Mouse (Mus musculus): ENCODE data around the gene Atp6v1g1. TPM values are rescaled to one million over a fixed set of nuclear protein-coding genes. Genes with fewer than 3 reads are reported as not detected.

Atp6v1g1 gene
- total RNA-seq, 1 experiment from 2014 or later, result 128 TPM

DNA sequence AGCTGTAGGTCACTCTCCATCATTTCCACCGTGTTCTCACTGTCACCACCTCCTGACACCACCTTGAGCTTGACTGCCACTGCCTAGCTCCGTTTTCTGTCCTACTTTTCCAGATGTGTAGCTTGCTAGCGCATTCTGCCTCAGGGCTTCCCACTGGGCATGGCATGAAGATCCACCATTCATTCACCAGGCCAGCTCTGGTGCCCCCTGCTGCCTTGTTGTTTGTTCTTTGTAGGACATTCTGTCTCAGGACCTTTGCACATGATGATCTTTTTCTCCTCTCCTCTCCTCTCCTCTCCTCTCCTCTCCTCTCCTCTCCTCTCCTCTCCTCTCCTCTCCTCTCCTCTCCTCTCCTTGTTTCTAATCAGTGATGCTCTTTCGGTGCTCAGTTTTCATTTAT is 18.2 kb downstream of the Atp6v1g1 start:
- no peak for ATAC-seq (replicated peaks; ENCODE audit: insufficient number of reproducible peaks, low FRiP score, low TSS enrichment, poor library complexity, severe bottlenecking)

DNA sequence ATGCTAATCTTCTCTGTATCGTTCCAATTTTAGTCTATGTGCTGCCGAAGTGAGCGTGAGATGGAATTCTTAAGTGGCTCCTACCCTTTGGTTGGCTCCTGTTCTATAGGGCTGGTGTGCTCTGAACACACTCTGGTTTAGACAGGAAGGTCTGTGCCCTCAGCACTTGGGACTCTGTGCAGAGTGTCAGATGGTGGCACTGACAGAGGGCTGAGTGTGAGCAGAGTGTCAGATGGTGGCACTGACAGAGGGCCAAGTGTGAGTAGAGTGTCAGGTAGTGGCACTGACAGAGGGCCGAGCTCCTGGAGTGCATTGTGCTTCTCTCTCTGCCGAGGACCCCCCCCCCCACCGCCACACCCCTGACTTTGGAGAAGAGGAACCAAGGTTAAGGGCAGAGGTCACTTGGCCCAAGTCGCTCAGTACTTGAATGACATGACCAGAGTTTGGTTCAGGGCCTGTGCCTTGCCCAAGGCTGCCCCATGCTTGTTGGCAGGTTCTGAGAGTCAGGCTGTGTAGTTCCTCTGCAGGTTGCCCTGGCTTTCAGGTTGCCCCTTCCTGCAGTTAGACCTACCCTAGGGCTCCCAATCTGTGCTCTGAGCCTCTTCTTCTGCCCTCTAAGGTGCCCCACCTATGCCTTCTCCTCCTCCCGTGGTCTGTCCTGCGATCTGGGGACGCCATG is 23.3 kb downstream of the Atp6v1g1 start:
- ATAC-seq (replicated peaks; ENCODE audit: insufficient number of reproducible peaks, low FRiP score, low TSS enrichment, poor library complexity, severe bottlenecking), result no peak

DNA sequence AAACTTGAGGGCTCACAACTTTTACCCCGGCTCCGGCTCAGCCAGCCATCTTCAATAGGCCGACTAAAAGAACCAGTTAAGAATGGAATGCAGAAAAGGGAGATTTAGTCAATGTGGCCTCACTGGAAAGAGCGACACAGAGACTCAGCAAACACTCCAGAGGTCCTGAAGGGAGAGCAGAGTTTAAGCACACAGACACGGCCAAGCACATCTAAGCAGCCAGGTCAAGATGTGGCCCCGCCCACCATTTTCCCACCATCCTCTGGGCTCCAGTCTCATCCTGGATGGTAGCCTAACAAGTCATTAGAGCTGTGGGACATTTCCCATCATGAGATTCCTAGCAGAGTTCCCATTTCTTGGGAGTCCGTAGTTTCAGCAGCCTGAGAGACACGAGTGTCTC is 24.8 kb downstream of the Atp6v1g1 start:
- no peak for ATAC-seq (replicated peaks; ENCODE audit: insufficient number of reproducible peaks, low FRiP score, low TSS enrichment, poor library complexity, severe bottlenecking)

DNA sequence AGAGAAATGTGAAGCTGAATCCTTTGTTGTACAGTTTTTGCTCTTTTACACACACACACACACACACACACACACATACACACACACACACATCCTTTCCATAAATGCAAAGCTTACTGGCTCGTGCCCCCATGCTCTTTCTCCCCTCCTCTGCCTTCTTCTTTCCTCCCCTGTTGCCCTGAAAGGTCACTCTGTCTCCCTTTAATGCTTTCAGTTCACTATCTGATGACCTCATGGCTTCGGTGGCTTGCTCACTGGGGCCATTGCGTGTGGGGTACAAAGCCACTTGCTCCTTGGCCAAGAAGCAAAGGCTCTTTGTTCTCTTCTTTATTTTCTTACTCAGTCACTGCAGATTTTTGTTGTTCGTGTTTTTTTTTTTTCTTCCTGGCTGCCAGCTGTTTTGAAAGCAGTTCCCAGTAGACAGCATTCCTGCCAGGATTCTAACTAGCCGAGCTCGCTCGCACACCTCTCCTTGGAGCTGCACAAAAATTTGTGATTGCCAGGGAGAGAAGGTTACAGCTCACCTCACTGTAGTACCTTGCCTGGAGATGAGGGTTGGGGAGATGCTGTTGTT is 25.7 kb downstream of the Atp6v1g1 start:
- no peak for ATAC-seq (replicated peaks; ENCODE audit: insufficient number of reproducible peaks, low FRiP score, low TSS enrichment, poor library complexity, severe bottlenecking)

DNA sequence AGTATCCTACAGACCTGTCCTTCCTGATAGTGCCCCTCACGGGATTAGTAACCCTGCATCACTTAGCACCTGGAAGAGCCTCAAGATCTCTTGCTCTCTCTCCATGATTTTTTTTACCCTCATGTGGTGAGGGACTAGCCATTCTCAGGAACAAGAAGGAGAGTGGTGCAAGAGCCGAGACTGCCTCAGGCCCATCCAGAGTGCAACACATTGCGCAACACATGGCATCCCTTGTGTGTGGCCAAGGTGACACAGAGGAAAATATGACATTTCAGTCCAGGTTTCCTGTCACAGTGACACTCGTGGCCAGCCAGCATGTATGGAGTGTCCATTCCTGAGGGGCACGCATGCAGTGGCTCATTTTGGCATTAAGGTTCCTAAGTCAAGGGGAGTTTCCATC is 28.0 kb downstream of the Atp6v1g1 start:
- no peak for ATAC-seq (replicated peaks; ENCODE audit: insufficient number of reproducible peaks, low FRiP score, low TSS enrichment, poor library complexity, severe bottlenecking)

DNA sequence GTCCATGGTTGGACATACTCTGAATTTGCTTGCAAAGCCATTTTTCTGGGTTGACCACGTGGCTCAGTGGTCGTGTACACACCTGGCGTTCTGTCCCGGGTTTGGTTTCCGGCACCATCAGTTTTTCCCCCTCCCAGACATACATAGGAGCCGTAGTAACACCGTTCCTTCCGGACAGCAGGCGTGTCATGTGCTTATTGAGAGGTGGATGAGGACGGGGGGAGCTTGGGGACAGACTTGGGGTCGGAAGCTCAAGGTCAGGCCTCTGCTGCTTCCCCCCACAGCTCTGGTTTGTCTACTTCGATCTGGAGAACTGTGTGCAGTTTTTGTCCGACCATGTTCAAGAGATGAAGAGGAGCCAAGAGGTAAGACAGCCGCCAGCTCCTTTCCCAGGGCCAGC is 35.1 kb downstream of the Atp6v1g1 start:
- ATAC-seq (replicated peaks; ENCODE audit: insufficient number of reproducible peaks, low FRiP score, low TSS enrichment, poor library complexity, severe bottlenecking), result no peak

DNA sequence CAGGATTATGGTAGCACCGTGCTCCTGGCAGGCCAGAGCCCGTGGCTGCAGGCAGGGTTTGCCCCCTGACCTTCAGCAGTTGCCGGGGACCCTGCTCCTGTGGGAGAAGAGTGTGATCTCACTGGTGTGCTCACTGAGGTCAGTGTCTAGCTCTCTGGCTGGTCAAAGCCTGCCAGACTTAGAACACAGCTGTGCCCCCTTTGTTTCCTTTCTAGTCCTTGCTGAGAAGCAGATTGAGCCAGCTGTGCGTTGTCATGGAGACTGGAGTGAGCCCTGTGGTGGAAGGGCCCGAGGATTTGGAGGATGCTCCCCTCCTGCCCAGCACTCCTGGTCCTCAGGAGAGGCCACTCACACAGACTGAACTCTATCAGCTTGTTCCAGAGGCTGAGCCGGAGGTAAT is 35.5 kb downstream of the Atp6v1g1 start:
- ATAC-seq (replicated peaks; ENCODE audit: insufficient number of reproducible peaks, low FRiP score, low TSS enrichment, poor library complexity, severe bottlenecking), result no peak

DNA sequence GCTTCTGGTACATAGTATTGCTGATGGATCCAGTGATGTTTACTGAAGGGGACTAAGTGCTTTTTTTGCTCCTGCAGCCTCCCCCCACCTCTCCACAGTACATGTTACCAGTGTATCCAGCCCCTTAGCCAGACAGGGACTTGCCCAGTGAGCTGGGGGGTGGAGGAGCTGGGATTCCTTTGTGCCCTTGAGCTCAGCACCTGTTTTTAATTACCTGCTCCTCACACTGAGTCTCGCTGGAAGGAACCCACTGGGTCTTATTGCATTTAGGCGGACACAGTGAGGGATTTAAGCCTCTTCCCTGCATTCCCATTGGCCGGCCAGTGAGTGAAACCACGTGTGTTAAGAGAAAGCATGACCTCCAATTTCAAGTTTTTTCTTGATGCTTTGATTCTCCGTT is 38.0 kb downstream of the Atp6v1g1 start:
- ATAC-seq (replicated peaks; ENCODE audit: insufficient number of reproducible peaks, low FRiP score, low TSS enrichment, poor library complexity, severe bottlenecking), result no peak

DNA sequence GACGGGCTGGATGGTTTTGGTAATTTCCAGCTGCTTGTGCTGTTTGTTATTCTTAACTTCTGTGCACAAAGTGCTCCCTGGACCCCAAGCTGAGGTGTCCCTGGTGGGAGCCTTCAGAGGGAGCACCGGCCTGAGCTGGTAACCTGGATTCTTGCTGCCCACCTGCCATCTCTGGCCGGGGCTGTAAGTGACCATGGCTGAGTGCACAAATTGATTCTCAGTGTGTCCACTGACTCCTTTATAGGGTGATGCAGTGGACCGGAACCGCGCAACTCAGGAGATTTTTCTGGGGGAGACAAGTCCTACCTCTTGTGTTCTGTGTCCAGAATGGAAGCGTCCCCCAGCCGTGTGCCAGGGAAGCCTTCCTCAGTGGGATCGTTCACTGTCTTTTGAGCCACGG is 40.6 kb downstream of the Atp6v1g1 start:
- no peak for ATAC-seq (replicated peaks; ENCODE audit: insufficient number of reproducible peaks, low FRiP score, low TSS enrichment, poor library complexity, severe bottlenecking)

DNA sequence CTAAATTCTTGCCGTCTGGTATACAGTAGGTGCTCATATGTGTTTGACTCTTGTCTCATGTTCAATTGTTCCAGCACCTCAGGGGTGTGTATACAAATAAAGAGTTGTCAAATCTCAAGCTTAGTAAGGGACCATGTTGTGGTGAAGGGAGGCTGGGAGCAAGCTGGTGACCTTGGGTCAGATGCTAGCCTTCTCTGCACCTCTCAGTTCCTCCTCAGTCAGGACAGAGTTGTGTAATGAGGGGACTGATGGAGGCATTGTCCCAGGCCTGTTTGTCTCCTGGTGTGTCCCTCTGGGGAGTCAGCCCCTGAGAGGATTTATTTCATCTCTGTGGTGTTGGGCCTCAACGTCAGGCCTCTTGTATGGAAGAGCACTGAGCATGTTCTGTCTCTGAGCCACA is 41.7 kb downstream of the Atp6v1g1 start:
- ATAC-seq (replicated peaks; ENCODE audit: insufficient number of reproducible peaks, low FRiP score, low TSS enrichment, poor library complexity, severe bottlenecking), result no peak

DNA sequence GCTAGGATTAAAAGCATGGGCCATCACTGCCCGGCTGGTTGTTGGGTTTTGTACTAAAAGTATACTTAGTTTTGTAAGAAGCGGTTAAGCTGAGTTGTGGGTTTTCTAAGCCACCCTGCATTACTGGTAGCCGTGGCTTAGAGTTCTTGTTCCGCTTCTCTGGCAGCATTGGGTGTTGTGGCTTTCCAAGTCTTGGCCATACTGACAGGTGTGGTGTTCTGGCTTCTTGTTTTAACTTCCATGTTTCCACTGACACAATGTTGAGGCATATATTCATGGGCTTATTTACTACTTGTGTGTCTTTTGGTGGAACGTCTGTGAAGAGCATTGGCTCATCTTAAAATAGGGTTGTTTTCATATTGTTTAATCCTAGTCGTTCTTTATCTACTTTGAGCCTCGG is 45.4 kb downstream of the Atp6v1g1 start:
- peak; percentile 72 for ATAC-seq (replicated peaks; ENCODE audit: insufficient number of reproducible peaks, low FRiP score, low TSS enrichment, poor library complexity, severe bottlenecking)

DNA sequence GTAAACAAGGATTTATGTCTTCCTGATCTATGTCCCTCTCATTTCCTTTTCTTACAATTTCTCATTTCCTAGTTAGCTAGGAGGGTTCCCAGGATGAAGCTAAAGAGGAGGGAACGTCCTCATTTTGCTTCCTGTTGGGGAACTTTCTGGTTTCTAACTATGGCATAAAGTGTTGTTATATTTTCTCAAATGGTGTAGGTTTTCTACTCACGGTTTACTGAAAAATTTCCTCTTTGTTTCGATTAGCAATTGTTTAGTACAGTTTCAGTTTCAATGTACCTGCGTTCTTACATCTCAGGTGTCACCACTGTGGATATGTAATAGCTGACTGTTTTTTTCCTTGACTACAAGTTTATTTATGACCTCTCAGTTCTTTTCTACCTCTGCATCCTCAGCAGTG is 46.0 kb downstream of the Atp6v1g1 start:
- ATAC-seq (replicated peaks; ENCODE audit: insufficient number of reproducible peaks, low FRiP score, low TSS enrichment, poor library complexity, severe bottlenecking), result no peak

DNA sequence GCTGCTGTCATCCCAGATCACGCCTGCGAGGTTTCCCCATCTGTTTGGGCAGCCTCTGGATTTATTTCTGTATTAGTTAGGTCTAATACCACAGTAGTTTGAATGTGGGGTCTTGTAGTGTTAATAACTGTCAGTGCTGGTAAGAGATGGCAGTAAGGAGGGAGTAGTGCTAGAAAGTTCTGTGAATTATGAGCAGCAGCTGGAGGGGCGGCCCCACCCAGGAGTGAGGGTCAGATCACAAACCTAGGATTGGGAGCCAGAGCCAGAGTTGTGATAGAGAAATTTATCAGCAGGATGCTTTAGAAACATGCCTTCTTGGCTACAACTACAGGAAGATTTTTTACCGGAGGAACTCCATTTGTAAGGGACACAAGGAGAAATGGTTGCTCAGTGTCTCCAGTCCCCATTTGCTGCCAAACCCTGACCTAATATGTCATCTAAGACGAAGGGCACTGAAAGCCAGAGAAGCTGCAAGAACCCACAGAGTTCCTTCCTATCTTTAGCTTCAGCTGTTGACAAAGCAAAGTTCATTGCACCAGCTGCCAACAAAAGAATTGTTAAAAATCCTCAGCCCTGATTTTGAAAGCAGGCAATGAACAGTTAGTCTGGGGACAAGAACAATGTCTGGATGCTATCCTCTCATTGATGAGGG is 50.0 kb downstream of the Atp6v1g1 start:
- ATAC-seq (replicated peaks; ENCODE audit: insufficient number of reproducible peaks, low FRiP score, low TSS enrichment, poor library complexity, severe bottlenecking), result no peak

DNA sequence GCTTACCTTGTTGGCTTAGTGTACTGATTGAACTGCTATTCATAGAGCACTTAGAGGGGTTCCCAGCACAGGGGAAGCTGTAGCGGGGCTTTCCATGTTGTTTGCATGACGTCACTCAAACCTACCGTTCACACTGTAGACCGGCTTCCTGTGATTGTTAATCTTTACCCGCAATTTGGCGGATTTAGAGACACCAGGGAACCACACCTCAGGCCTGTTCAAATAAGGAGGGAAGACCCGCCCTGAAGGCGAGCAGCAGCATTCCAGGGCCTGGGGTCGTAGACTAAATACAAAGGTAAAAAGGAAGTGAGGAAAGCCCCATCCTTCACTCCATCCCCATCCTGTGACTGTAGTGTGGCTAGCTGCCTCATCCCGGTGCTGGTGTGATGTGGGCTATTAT is 50.7 kb downstream of the Atp6v1g1 start:
- ATAC-seq (replicated peaks; ENCODE audit: insufficient number of reproducible peaks, low FRiP score, low TSS enrichment, poor library complexity, severe bottlenecking), result no peak

DNA sequence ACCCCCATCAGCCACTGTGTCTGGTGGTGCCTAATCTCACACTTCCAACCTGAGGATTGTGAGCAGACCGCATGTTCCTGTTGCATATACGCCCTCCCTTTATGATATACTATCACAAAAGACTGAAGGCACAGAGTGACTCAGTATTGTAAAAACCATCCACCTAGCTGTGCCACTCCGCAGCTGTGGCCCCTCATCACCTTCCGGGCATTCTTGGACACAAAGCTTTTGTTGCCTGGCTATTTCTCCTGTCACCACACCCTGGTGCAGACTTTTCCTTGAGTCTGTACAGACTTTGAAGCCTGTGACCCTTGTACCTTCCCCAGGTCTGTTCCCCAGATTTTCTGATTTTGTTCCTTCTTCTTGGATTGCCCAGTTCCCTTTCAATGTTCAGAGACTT is 51.4 kb downstream of the Atp6v1g1 start:
- ATAC-seq (replicated peaks; ENCODE audit: insufficient number of reproducible peaks, low FRiP score, low TSS enrichment, poor library complexity, severe bottlenecking), result no peak

Other genes starting within 250 kb of the Atp6v1g1 start
- 1.7 TPM in 1 of 3 replicates, not detected in the others for gene Orm1, start 200.2 kb upstream of the Atp6v1g1 start, total RNA-seq (2017)
- gene Orm3, start 188.6 kb upstream of the Atp6v1g1 start, total RNA-seq (2017), result not detected in 3 replicates
- not detected in 3 replicates for gene Orm2, start 182.3 kb upstream of the Atp6v1g1 start, total RNA-seq (2017)
- gene Akna, start 141.4 kb upstream of the Atp6v1g1 start, total RNA-seq (2017), result 70.1 to 153 TPM (median 72.2 TPM) in 3 replicates
- gene Whrn, start 48.8 kb upstream of the Atp6v1g1 start, total RNA-seq (2017), result 0.78 to 3.2 TPM (median 0.85 TPM) in 3 replicates
- gene Tmem268, start 14.0 kb downstream of the Atp6v1g1 start, total RNA-seq (2017), result 5.0 to 42.9 TPM (median 14.7 TPM) in 3 replicates
- gene Gm11213, start 60.5 kb downstream of the Atp6v1g1 start, total RNA-seq (2017), result not detected in 3 replicates
- gene Tex48, start 77.7 kb downstream of the Atp6v1g1 start, total RNA-seq (2017), result not detected in 3 replicates
- gene Gm11214, start 118.6 kb downstream of the Atp6v1g1 start, total RNA-seq (2017), result not detected in 3 replicates
- gene Tnfsf15, start 200.3 kb downstream of the Atp6v1g1 start, total RNA-seq (2017), result not detected in 3 replicates

All from monocyte, adult 5-6 weeks (primary cell).